Mouse (Mus musculus): Measurements from ENCODE around the gene Bcl2l12. TPM values are rescaled to one million over a fixed set of nuclear protein-coding genes. Genes with fewer than 3 reads are reported as not detected.

Bcl2l12 gene
- polyA plus RNA-seq, 2 experiments, result 11.4 to 11.7 TPM

DNA sequence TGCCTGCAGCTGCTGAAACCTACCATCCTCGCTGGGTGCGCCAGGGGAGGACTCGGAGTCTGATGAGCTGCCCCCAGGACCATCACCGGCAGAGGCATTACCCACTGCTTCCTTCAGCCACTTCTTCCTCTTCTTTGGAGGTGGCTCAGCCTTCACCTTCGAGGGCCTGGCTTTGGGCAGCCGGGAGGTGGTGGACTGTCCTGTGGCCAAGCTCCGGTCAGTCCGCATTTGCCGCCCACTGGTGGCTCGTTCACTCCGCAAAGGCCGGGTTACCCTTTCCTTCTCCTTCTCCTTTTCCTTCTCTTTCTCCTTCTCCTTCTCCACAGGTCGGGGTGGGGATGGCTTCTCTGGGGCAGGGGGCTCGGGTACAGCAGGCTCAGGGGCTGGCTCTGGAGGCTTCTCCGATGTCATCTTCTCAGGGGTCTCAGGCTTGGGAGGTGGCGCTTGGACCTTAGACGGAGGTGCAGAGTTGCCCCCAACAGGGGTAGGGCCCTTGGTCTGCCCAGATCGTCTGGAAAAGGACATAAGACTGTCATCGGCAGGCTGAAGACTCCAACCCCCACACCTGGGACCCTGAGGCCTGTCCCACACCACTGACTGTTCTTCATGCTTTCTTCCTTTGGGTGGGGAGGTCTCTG is 35.3 kb upstream of the Bcl2l12 start:
- Histone ChIP-seq H3K27me3 (ENCODE audit: control insufficient read depth, insufficient read depth, low read length) (no peaks in the 10 kb centered on the region), H3K4me3 (ENCODE audit: insufficient read depth in 1 of 2, low read depth in 2 of 2, low read length in 2 of 2) (no peak overlapping the region), H3K9me3 (ENCODE audit: control insufficient read depth, low read length) (no peaks in the 10 kb centered on the region), H3K4me2 (ENCODE audit: low read depth) (no peak overlapping the region), H3K36me3 (replicated peaks; ENCODE audit: control insufficient read depth, insufficient read depth, low read depth) (peaks cover 15% of the 10 kb centered on the region), H3K27ac (no peak overlapping the region), H3K9ac (replicated peaks) (no peak overlapping the region), H3K4me1 (replicated peaks; ENCODE audit: control insufficient read depth in 2 of 2, insufficient read depth in 2 of 2, low read length in 1 of 2) (no peaks in the 10 kb centered on the region)
- 82% methylated on average over 19 of the region's 19 CpGs for WGBS (ENCODE audit: insufficient replicate concordance)
- ATAC-seq (ENCODE audit: insufficient read depth) (no peak), DNase-seq (ENCODE audit: low read depth in 3 of 3, low spot score in 3 of 3) (no peak)
- TF ChIP-seq EP300 (IDR thresholded peaks at IDR 0.05; ENCODE audit: low read depth) (no peak), CTCF (IDR thresholded peaks at IDR 0.05; ENCODE audit: low read depth) (no peak)

DNA sequence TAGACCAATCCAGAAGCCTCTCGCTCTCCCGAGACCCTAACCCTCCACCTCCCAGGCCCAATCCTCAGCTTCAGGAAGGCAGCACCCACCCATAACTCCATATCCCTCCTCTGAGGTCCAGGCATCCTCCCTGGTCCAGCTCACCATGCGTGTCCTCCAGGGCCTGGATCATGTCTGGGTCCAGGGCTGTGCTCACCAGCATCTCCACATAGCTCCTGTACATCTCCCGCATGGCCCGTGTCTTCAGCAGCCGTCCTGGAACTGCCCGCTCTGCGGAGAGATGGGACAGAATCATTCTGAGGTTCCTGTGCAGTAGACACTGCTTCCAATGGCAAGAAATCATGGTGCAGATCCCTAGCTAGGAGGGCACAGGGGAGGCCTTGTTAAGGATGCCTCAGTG is 32.3 kb upstream of the Bcl2l12 start:
- Histone ChIP-seq H3K4me1 (replicated peaks; ENCODE audit: control insufficient read depth in 2 of 2, insufficient read depth in 2 of 2, low read length in 1 of 2) (no peaks in the 10 kb centered on the region), H3K27ac (no peak overlapping the region), H3K27me3 (ENCODE audit: control insufficient read depth, insufficient read depth, low read length) (no peaks in the 10 kb centered on the region), H3K9me3 (ENCODE audit: control insufficient read depth, low read length) (no peaks in the 10 kb centered on the region), H3K36me3 (replicated peaks; ENCODE audit: control insufficient read depth, insufficient read depth, low read depth) (peaks cover 23% of the 10 kb centered on the region), H3K9ac (replicated peaks) (no peak overlapping the region), H3K4me2 (ENCODE audit: low read depth) (no peak overlapping the region), H3K4me3 (ENCODE audit: insufficient read depth in 1 of 2, low read depth in 2 of 2, low read length in 2 of 2) (no peak overlapping the region)
- TF ChIP-seq CTCF (IDR thresholded peaks at IDR 0.05; ENCODE audit: low read depth), result no peak
- no peak for TF ChIP-seq EP300 (IDR thresholded peaks at IDR 0.05; ENCODE audit: low read depth)
- 83% methylated on average over 8 of the region's 8 CpGs for WGBS (ENCODE audit: insufficient replicate concordance)
- DNase-seq (ENCODE audit: low read depth in 3 of 3, low spot score in 3 of 3) (no peak), ATAC-seq (ENCODE audit: insufficient read depth) (no peak)

DNA sequence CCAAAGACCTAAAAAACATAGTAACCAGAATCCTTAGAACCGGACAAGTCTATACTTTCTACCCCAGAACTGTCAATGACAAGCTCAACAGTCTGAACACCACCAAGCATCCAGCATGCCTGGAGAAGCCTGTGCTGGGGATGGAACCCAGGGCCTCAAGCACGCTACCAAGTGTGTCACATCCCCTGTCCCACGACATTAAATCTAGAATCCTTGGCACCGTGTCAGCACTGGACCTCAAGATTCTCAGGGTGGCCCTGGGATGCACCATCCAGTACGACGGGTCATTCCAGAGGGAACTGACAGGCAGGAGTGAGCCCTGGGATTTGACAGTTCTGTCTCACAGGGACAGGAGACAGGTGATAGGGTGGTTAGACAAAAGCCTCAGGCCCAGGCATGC is 31.5 kb upstream of the Bcl2l12 start:
- Histone ChIP-seq H3K9me3 (ENCODE audit: control insufficient read depth, low read length) (no peaks in the 10 kb centered on the region), H3K27me3 (ENCODE audit: control insufficient read depth, insufficient read depth, low read length) (no peaks in the 10 kb centered on the region), H3K36me3 (replicated peaks; ENCODE audit: control insufficient read depth, insufficient read depth, low read depth) (peaks cover 23% of the 10 kb centered on the region), H3K27ac (no peak overlapping the region), H3K4me2 (ENCODE audit: low read depth) (no peak overlapping the region), H3K9ac (replicated peaks) (no peak overlapping the region), H3K4me1 (replicated peaks; ENCODE audit: control insufficient read depth in 2 of 2, insufficient read depth in 2 of 2, low read length in 1 of 2) (no peaks in the 10 kb centered on the region), H3K4me3 (ENCODE audit: insufficient read depth in 1 of 2, low read depth in 2 of 2, low read length in 2 of 2) (no peak overlapping the region)
- 85% methylated on average over 6 of the region's 6 CpGs for WGBS (ENCODE audit: insufficient replicate concordance)
- ATAC-seq (ENCODE audit: insufficient read depth) (no peak), DNase-seq (ENCODE audit: low read depth in 3 of 3, low spot score in 3 of 3) (no peak)
- no peak for TF ChIP-seq CTCF (IDR thresholded peaks at IDR 0.05; ENCODE audit: low read depth)
- TF ChIP-seq EP300 (IDR thresholded peaks at IDR 0.05; ENCODE audit: low read depth), result no peak

DNA sequence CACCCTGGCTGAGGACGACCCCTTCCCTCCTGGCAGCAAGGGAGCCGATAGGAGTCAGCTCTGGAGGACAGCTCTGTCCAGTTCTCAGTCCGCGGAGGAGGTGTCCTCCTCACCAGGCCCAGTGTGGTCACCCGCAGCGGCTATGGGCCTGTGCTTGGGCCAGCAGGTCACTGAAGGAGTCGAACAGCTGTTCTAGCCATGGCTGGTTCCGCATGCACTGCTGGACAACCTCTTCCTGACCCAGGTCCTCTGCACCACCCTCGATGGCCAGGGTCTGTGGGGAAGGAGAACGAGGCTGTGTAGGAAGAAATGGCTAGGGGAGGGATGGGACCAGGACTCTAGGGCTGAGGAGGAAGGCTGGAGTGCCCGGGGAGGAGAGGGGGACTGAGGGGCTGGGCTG is 29.8 kb upstream of the Bcl2l12 start:
- no peak for ATAC-seq (ENCODE audit: insufficient read depth)
- no peak overlapping the region for H3K4me2 ChIP-seq (ENCODE audit: low read depth)
- WGBS (ENCODE audit: insufficient replicate concordance), result 78% methylated on average over 11 of the region's 11 CpGs

DNA sequence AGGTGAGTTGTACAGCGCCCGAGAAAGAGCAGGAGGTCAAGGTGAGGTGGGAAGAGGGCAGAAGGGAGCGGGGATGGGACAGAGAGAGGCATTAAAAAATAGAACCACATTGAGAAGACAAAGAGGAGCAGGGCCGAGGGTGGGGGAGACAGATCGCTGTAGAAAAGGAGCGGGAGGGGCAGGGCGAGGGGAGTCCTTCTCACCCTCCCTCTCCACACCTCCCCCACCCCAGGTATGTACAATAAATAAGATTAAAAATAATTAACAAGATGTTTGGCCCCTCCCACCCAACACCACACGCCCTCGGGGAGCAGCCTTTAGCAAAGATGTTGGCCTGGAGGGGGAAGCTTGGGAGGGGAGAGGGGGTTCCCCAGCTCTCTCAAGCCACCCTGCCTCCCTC is 29.2 kb upstream of the Bcl2l12 start:
- Histone ChIP-seq H3K27me3 (ENCODE audit: control insufficient read depth, insufficient read depth, low read length) (no peaks in the 10 kb centered on the region), H3K27ac (no peak overlapping the region), H3K4me3 (ENCODE audit: insufficient read depth in 1 of 2, low read depth in 2 of 2, low read length in 2 of 2) (no peak overlapping the region), H3K9ac (replicated peaks) (no peak overlapping the region), H3K4me2 (ENCODE audit: low read depth) (no peak overlapping the region), H3K9me3 (ENCODE audit: control insufficient read depth, low read length) (no peaks in the 10 kb centered on the region), H3K36me3 (replicated peaks; ENCODE audit: control insufficient read depth, insufficient read depth, low read depth) (peaks cover 11% of the 10 kb centered on the region), H3K4me1 (replicated peaks; ENCODE audit: control insufficient read depth in 2 of 2, insufficient read depth in 2 of 2, low read length in 1 of 2) (0 out of 4 replicates have a peak, but pooled peaks cover 0 to 3% of the 10 kb centered on the region in 2 experiments)
- WGBS (ENCODE audit: insufficient replicate concordance), result 77% methylated on average over 9 of the region's 9 CpGs
- no peak for DNase-seq (ENCODE audit: low read depth in 3 of 3, low spot score in 3 of 3)
- TF ChIP-seq EP300 (IDR thresholded peaks at IDR 0.05; ENCODE audit: low read depth), result no peak
- TF ChIP-seq CTCF (IDR thresholded peaks at IDR 0.05; ENCODE audit: low read depth), result no peak
- ATAC-seq (ENCODE audit: insufficient read depth), result no peak

More for the DNA sequence above, 29.8 kb upstream of the Bcl2l12 start:
- no peak for DNase-seq (ENCODE audit: low read depth in 3 of 3, low spot score in 3 of 3)
- H3K4me1 ChIP-seq (replicated peaks; ENCODE audit: control insufficient read depth in 2 of 2, insufficient read depth in 2 of 2, low read length in 1 of 2), result 0 out of 4 replicates have a peak, but pooled peaks cover 0 to 3% of the 10 kb centered on the region in 2 experiments
- no peaks in the 10 kb centered on the region for H3K9me3 ChIP-seq (ENCODE audit: control insufficient read depth, low read length)
- no peaks in the 10 kb centered on the region for H3K27me3 ChIP-seq (ENCODE audit: control insufficient read depth, insufficient read depth, low read length)
- no peak for TF ChIP-seq CTCF (IDR thresholded peaks at IDR 0.05; ENCODE audit: low read depth)
- no peak for TF ChIP-seq EP300 (IDR thresholded peaks at IDR 0.05; ENCODE audit: low read depth)
- no peak overlapping the region for H3K9ac ChIP-seq (replicated peaks)
- no peak overlapping the region for H3K27ac ChIP-seq
- no peak overlapping the region for H3K4me3 ChIP-seq (ENCODE audit: insufficient read depth in 1 of 2, low read depth in 2 of 2, low read length in 2 of 2)
- peaks cover 11% of the 10 kb centered on the region for H3K36me3 ChIP-seq (replicated peaks; ENCODE audit: control insufficient read depth, insufficient read depth, low read depth)

All from liver, embryonic 14.5 days (tissue).